Mouse (Mus musculus): ENCODE results near the gene Vwde. TPM values are rescaled to one million over a fixed set of nuclear protein-coding genes. Genes with fewer than 3 reads are reported as not detected.

Gene Vwde
- under 1 TPM in 1 of 2 experiments, not detected in 1; 0.08 TPM for total RNA-seq (2021)
- long read RNA-seq, experiment 1, result 0 reads
- long read RNA-seq, experiment 2, result 0 reads

GRCm38 (mm10) chr6:13224596-13225227 lies at the start of gene Vwde:
Gene Vwde, minus strand, starts transcription at chr6:13224965.
- H3K27ac ChIP-seq, result no peak within 1 kb of the TSS
- H3K4me3 ChIP-seq, result peak within 1 kb of the TSS; percentile 26
- no peak for DNase-seq
- no peak for TF ChIP-seq CTCF (IDR thresholded peaks at IDR 0.05)
- intact Hi-C loops (cut with DNase I), result no loop called here

DNA sequence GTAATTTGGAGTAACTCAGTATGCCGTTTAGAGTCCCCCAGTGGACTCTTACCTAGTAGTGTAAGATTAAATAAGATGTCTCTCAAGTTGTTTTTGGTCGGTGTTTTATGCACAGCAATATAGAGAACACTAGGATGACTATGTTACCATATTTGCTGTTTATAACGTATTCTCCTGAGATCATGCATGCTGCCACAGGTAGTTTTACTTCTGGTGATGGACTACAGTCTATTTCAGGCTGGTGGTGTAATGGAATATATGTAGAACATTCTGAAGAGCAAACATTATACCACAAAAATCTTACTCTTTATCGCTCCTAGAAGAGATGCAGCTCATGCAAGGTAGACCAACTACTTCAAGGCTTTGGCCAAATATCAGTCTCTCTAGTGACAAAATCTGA lies 30.6 kb upstream of the Vwde start:
- Histone ChIP-seq H3K27ac (no peak overlapping the region), H3K4me3 (no peak overlapping the region)
- TF ChIP-seq CTCF (IDR thresholded peaks at IDR 0.05), result no peak
- intact Hi-C loops (cut with DNase I), result no loop called here
- no peak for DNase-seq

- no peak for DNase-seq
- intact Hi-C loops (cut with DNase I), result no loop called here
- Histone ChIP-seq H3K4me3 (no peak overlapping the region), H3K27ac (no peak overlapping the region)
- peak; percentile 64 for TF ChIP-seq CTCF (IDR thresholded peaks at IDR 0.05)
Measured at GRCm38 (mm10) chr6:13248317-13248969, 23.7 kb upstream of the Vwde start.

GRCm38 (mm10) chr6:13206157-13206556 lies 18.6 kb downstream of the Vwde start:
- no peak overlapping the region for H3K4me3 ChIP-seq
- H3K27ac ChIP-seq, result no peak overlapping the region
- no peak for TF ChIP-seq CTCF (IDR thresholded peaks at IDR 0.05)
- no peak for DNase-seq
- intact Hi-C loops (cut with DNase I), result no loop called here

DNA sequence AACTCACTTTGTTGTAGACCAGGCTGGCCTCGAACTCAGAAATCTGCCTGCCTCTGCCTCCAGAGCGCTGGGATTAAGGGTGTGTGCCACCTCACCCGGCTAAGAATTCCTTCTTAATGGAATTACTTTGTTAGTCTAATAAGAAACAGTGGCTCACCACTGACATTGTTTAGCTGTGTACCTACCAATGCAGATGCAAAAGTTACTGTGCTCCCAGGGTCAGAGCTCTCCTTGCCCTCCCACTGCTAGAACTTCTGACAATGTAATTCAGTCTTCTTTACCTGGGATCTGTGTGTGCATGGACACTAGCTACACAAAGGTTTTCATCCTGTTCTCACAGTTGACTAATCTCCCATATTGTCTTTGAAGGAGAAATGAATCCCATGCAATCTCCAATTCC lies 27.3 kb downstream of the Vwde start:
- Histone ChIP-seq H3K4me3 (no peak overlapping the region), H3K27ac (no peak overlapping the region)
- DNase-seq, result no peak
- intact Hi-C loops (cut with DNase I), result no loop called here
- no peak for TF ChIP-seq CTCF (IDR thresholded peaks at IDR 0.05)

DNA sequence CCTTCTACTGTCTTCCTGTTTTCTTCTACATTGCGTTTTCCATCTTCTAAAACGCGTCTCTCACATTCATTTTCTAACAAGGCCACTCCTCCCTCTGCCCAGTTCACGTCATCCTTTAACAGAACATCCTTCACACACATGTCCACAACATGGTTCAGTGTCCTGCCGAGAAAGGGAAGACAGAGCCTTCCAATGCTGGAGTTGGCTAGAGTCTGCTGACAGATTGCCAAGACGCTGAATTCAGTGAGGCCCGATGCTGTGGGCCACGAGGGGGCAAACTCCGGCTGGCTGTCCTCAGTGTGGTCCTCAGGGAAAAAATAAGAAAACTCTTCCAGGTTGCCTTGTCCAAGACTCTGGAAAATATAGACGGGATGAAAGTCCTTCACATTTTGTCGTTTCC lies 37.9 kb downstream of the Vwde start:
- H3K27ac ChIP-seq, result no peak overlapping the region
- no peak overlapping the region for H3K4me3 ChIP-seq
- intact Hi-C loops (cut with DNase I), result no loop called here
- DNase-seq, result no peak
- no peak for TF ChIP-seq CTCF (IDR thresholded peaks at IDR 0.05)

DNA sequence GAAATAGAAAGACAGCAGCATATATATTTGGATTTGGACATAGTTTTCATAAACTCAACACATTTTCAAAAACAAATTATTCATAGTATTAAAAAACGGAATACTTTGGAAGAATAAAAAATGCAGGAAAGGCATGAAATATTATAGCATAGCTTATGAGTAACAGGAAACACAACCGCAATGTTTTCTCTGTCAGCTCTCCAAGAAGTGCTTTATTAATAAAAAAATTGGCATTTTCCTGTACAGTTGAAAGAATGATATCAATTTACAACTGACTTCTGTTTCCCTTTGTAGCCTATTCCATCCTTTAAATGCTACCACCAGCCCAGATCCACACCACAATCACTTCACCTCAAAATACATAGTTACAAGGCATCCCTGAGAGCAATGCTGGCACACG lies 44.7 kb downstream of the Vwde start:
- Histone ChIP-seq H3K4me3 (no peak overlapping the region), H3K27ac (no peak overlapping the region)
- no peak for DNase-seq
- no peak for TF ChIP-seq CTCF (IDR thresholded peaks at IDR 0.05)
- intact Hi-C loops (cut with DNase I), result no loop called here

DNA sequence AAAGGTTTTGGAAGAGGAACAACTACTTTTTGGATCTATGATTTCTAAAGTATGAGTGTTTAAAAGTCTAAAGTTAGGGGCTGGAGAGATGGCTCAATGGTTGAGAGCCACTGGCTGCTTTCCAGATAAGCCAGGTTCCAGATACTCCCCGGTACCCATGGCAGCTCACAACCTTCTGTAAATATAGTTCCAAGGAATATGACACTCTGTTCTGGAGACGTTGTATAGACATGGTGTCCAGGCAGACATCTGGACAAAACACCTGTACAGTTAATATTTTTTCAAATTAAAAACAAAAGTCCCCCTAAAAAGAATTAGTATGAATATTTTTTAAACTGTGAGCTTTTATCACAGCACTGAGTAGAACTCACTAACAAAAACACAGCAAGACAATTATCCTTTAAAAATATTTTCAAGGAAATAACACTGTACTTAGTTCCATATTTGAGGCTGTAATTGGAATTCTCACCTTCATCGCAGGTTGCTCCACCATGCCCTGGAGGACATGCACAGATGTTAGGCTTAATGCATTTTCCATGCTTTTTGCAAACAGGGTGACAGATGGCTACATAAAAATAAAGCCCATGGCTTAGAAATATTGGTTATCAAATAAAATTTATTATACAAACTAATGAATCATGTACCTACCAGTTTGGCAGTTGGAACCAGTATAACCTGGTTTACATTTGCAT lies 55.2 kb downstream of the Vwde start:
- Histone ChIP-seq H3K4me3 (no peak overlapping the region), H3K27ac (no peak overlapping the region)
- no peak for DNase-seq
- TF ChIP-seq CTCF (IDR thresholded peaks at IDR 0.05), result no peak
- intact Hi-C loops (cut with DNase I), result no loop called here

GRCm38 (mm10) chr6:13166240-13166937 lies 58.4 kb downstream of the Vwde start:
- intact Hi-C loops (cut with DNase I), result no loop called here
- no peak for DNase-seq
- no peak overlapping the region for H3K27ac ChIP-seq

DNA sequence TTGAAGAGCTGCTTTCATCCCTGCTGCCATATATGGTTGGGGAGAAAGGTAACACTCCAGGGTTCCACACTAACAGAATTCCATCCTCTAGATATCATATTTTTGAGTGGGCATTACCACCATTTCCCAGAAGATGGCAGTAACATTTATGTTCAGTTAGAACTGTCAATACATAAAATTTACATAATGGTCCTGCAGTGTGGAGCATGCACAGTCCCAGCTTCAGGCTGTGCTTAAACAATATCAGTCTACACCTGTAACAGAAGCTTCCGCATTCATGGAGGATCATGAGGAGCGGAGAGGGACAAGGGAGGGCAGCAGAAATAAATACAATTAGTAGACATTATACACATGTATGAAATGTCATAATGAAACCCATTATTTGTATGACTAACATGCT lies 65.3 kb downstream of the Vwde start:
- DNase-seq, result no peak

More at GRCm38 (mm10) chr6:13166240-13166937, 58.4 kb downstream of the Vwde start:
- TF ChIP-seq CTCF (IDR thresholded peaks at IDR 0.05), result no peak
- no peak overlapping the region for H3K4me3 ChIP-seq

DNA sequence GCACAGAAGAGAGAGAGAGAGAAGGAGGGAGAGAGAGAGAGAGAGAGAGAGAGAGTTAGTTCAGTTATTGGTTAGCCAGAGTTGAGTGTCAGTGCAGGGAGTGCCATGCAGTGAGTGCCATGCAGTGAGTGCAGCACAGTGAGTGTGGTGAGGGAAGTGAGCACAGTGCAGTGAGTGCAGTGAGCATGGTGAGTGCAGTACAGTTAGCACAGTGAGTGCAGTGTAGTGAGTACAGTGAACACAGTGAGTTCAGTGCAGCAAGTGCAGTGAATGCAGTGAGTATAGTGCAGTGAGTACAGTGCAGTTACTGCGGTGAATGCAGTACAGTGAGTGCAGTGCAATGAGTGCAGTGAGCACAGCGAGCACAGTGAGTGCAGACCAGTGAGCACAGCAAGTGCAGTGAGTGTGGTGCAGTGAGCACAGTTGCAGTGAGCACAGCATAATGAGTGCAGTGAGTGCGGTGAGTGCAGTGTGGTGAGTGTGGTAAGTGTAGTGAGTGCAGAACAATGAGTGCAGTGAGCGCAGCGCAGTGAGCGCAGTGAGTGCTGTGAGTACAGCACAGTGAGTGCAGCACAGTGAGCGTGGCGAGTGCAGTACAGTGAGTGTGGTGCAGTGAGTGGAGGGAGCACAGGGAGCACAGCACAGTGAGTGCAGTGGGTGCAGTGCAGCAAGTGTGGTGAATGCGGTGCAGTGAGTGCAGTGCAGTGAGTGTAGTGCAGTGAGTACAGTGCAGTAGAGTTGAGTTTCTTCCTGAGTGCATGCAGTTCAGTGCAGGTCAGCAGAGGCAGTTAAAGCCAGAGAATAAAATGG lies 70.7 kb downstream of the Vwde start:
- H3K4me3 ChIP-seq, result no peak overlapping the region
- no peak for TF ChIP-seq CTCF (IDR thresholded peaks at IDR 0.05)
- no peak overlapping the region for H3K27ac ChIP-seq
- intact Hi-C loops (cut with DNase I), result no loop called here
- DNase-seq, result no peak

More for the DNA sequence above, 65.3 kb downstream of the Vwde start:
- Histone ChIP-seq H3K27ac (no peak overlapping the region), H3K4me3 (no peak overlapping the region)
- TF ChIP-seq CTCF (IDR thresholded peaks at IDR 0.05), result no peak
- intact Hi-C loops (cut with DNase I), result no loop called here

- TF ChIP-seq CTCF (IDR thresholded peaks at IDR 0.05), result peak; percentile 58
- no peak for DNase-seq
- no peak overlapping the region for H3K4me3 ChIP-seq
- no peak overlapping the region for H3K27ac ChIP-seq
- intact Hi-C loops (cut with DNase I), result no loop called here
Measured at GRCm38 (mm10) chr6:13152062-13152640, 72.6 kb downstream of the Vwde start.
